Mouse (Mus musculus) central nervous system, embryonic 11.5 days (tissue): ENCODE results near the gene Gprc6a. TPM values are rescaled to one million over a fixed set of nuclear protein-coding genes. Genes with fewer than 3 reads are reported as not detected.

Experiments used
- polyA plus RNA-seq: library from polyadenylated mRNA; depleted of rRNA; stranded (reverse); fragments of >200 nt; gene quantifications from 2 replicates; pipeline ENCODE4 v1.2.3, GENCODE M21; 2012; rRNA removed

Gene Gprc6a
- polyA plus RNA-seq = 0.04 TPM in 1 of 2 replicates, not detected in the other

GRCm38 (mm10) chr10:51631411-51632136, at the start of gene Gprc6a:
TSS of gene Gprc6a (minus strand) at chr10:51631461.

GRCm38 (mm10) chr10:51677548-51678250, 46.4 kb upstream of the Gprc6a start, which contains the start of gene Rfx6:
TSS of gene Rfx6 (plus strand) at chr10:51677756.

GRCm38 (mm10) chr10:51590139-51590574, 41.1 kb downstream of the Gprc6a start, which contains the start of gene Fam162b:
TSS of gene Fam162b (minus strand) at chr10:51590517.

Other genes starting within 250 kb of the Gprc6a start
- gene Gm49339, start 150.8 kb downstream of the Gprc6a start, polyA plus RNA-seq = 0.65 TPM in 1 of 2 replicates, not detected in the other
- 0.19 and 0.20 TPM in 2 replicates for gene Lilr4b, start 150.8 kb downstream of the Gprc6a start, polyA plus RNA-seq
- 1.2 and 1.4 TPM in 2 replicates for gene Lilrb4a, start 140.5 kb downstream of the Gprc6a start, polyA plus RNA-seq
- gene Fam162b, start 40.9 kb downstream of the Gprc6a start, polyA plus RNA-seq = 1.1 and 1.7 TPM in 2 replicates
- 0.08 and 0.17 TPM in 2 replicates for gene Rfx6, start 46.3 kb upstream of the Gprc6a start, polyA plus RNA-seq